Mouse (Mus musculus) midbrain, embryonic 11.5 days (tissue): ENCODE results near the gene Kif12. TPM values are rescaled to one million over a fixed set of nuclear protein-coding genes. Genes with fewer than 3 reads are reported as not detected.
A peak's percentile ranks its signal among the peaks of the same experiment; 100 is the strongest.

ENCODE experiments used
- ATAC-seq: fragments of 200-750 bp; cut with Nextera tagmentation; 2 replicates; pipeline ENCODE4 v1.8.0; 2017; ENCODE audit warnings: moderate TSS enrichment, moderate library complexity; ENCODE audit not compliant: low FRiP score
- DNase-seq: peaks from one replicate; pipeline ENCODE4 v3.0.0; 2015; ENCODE audit warnings: low spot score; ENCODE audit errors: missing footprints
- H3K27ac ChIP-seq: fragments of 300-500 bp; sonication (generic); 2 replicates; pipeline ENCODE4 v1.5.1; 2014; ENCODE audit warnings: low read depth, low read length
- H3K27me3 ChIP-seq: fragments of 300-500 bp; sonication (generic); 2 replicates; pipeline ENCODE4 v1.6.1; 2014; ENCODE audit warnings: mild to moderate bottlenecking, low read length, moderate library complexity, mixed read lengths; ENCODE audit not compliant: control insufficient read depth, insufficient read depth
- H3K36me3 ChIP-seq: fragments of 300-500 bp; sonication (generic); 2 replicates; pipeline ENCODE4 v1.6.1; 2014; ENCODE audit warnings: mild to moderate bottlenecking, low read length, moderate library complexity, mixed read lengths; ENCODE audit not compliant: control insufficient read depth, insufficient read depth
- H3K4me1 ChIP-seq: fragments of 300-500 bp; sonication (generic); 2 replicates; pipeline ENCODE4 v1.6.1; 2014; ENCODE audit warnings: low read length; ENCODE audit not compliant: control insufficient read depth, insufficient read depth
- H3K4me2 ChIP-seq: fragments of 300-500 bp; sonication (generic); 2 replicates; pipeline ENCODE4 v1.6.1; 2014; ENCODE audit warnings: mild to moderate bottlenecking, moderate library complexity
- H3K4me3 ChIP-seq: fragments of 300-500 bp; sonication (generic); 2 replicates; pipeline ENCODE4 v1.5.1; 2014; ENCODE audit warnings: low read depth, low read length
- H3K9ac ChIP-seq: fragments of 300-500 bp; sonication (generic); 2 replicates; pipeline ENCODE4 v1.6.1; 2014; ENCODE audit warnings: low read length
- H3K9me3 ChIP-seq: fragments of 300-500 bp; sonication (generic); 2 replicates; pipeline ENCODE4 v1.6.1; 2016; ENCODE audit warnings: low read length; ENCODE audit not compliant: control insufficient read depth
- WGBS: fragments of 180-500 bp; shearing (Covaris S2); extraction: QIAGEN DNeasy Blood & Tissue Kit; methylation state at CpG from one replicate; pipeline ENCODE4 v1.1.7; 2014; 5-methylcytosine and 5-hydroxymethylcytosine counted together
- polyA plus RNA-seq: library from polyadenylated mRNA; unstranded; fragments of >200 nt; fragmentation: Nextera tagmentation; extraction: Ambion mirVana; gene quantifications from 2 replicates; pipeline ENCODE4 v1.2.1, GENCODE M21; 2014

Gene Kif12
- polyA plus RNA-seq, 1 experiment from 2014 or later, result not detected

- H3K9me3 ChIP-seq, result no peaks in the 10 kb centered on the region
- 91% methylated on average over 6 of the region's 6 CpGs for WGBS
- H3K4me1 ChIP-seq, result no peaks in the 10 kb centered on the region
- H3K36me3 ChIP-seq, result no peaks in the 10 kb centered on the region
- no peaks in the 10 kb centered on the region for H3K27me3 ChIP-seq
- no peak overlapping the region for H3K4me2 ChIP-seq
- DNase-seq (no peak), ATAC-seq (no peak)
- H3K27ac ChIP-seq, result no peak overlapping the region
- no peak overlapping the region for H3K4me3 ChIP-seq
- no peak overlapping the region for H3K9ac ChIP-seq
Observed at GRCm38 (mm10) chr4:63151127-63151526, 20.8 kb downstream of the Kif12 start.

GRCm38 (mm10) chr4:63147268-63147667 lies 24.7 kb downstream of the Kif12 start:
- 91% methylated on average over 6 of the region's 6 CpGs for WGBS

GRCm38 (mm10) chr4:63129891-63130624 lies 41.9 kb downstream of the Kif12 start:
- no peak for DNase-seq
- no peak overlapping the region for H3K4me3 ChIP-seq

More at GRCm38 (mm10) chr4:63147268-63147667, 24.7 kb downstream of the Kif12 start:
- no peaks in the 10 kb centered on the region for H3K27me3 ChIP-seq
- H3K4me2 ChIP-seq, result no peak overlapping the region
- no peak overlapping the region for H3K9ac ChIP-seq
- ATAC-seq (no peak), DNase-seq (no peak)
- no peak overlapping the region for H3K27ac ChIP-seq
- H3K36me3 ChIP-seq, result no peaks in the 10 kb centered on the region
- no peak overlapping the region for H3K4me3 ChIP-seq
- H3K9me3 ChIP-seq, result no peaks in the 10 kb centered on the region
- no peaks in the 10 kb centered on the region for H3K4me1 ChIP-seq

GRCm38 (mm10) chr4:63124861-63125466 lies 47.0 kb downstream of the Kif12 start:
- peaks cover 7% of the 10 kb centered on the region; the same call in 1 of the 2 replicates for H3K4me1 ChIP-seq
- H3K9ac ChIP-seq, result no peak overlapping the region
- H3K4me2 ChIP-seq, result no peak overlapping the region
- no peak overlapping the region for H3K27ac ChIP-seq
- no peak overlapping the region for H3K4me3 ChIP-seq
- H3K27me3 ChIP-seq, result no peaks in the 10 kb centered on the region; the same call in 1 of the 2 replicates
- no peak for DNase-seq
- 17% methylated on average over 8 of the region's 8 CpGs for WGBS
- ATAC-seq, result peak; percentile 76
- H3K36me3 ChIP-seq, result peaks cover 2% of the 10 kb centered on the region; the same call in 1 of the 2 replicates
- no peaks in the 10 kb centered on the region for H3K9me3 ChIP-seq

More at GRCm38 (mm10) chr4:63129891-63130624, 41.9 kb downstream of the Kif12 start:
- 89% methylated on average over 5 of the region's 5 CpGs for WGBS
- H3K4me1 ChIP-seq, result no peaks in the 10 kb centered on the region; the same call in 1 of the 2 replicates
- H3K4me2 ChIP-seq, result no peak overlapping the region
- no peaks in the 10 kb centered on the region for H3K27me3 ChIP-seq
- H3K9me3 ChIP-seq, result no peaks in the 10 kb centered on the region
- H3K36me3 ChIP-seq, result peaks cover 13% of the 10 kb centered on the region
- no peak overlapping the region for H3K9ac ChIP-seq
- no peak overlapping the region for H3K27ac ChIP-seq
- no peak for ATAC-seq

- no peak overlapping the region for H3K4me2 ChIP-seq
- WGBS, result 84% methylated on average over 5 of the region's 5 CpGs
- peak; percentile 96 for DNase-seq
- no peaks in the 10 kb centered on the region for H3K9me3 ChIP-seq
- peaks cover 2% of the 10 kb centered on the region; the same call in 1 of the 2 replicates for H3K36me3 ChIP-seq
- H3K4me3 ChIP-seq, result no peak overlapping the region
- no peak overlapping the region for H3K9ac ChIP-seq
- H3K27me3 ChIP-seq, result no peaks in the 10 kb centered on the region; the same call in 1 of the 2 replicates
- H3K27ac ChIP-seq, result no peak overlapping the region
- no peaks in the 10 kb centered on the region for H3K4me1 ChIP-seq
- ATAC-seq, result peak; percentile 87
Observed at GRCm38 (mm10) chr4:63118639-63119437, 53.1 kb downstream of the Kif12 start.

Other genes starting within 250 kb of the Kif12 start
- gene Zfp618, start 206.6 kb downstream of the Kif12 start, polyA plus RNA-seq, result 23.6 and 27.7 TPM in 2 replicates
- gene Ambp, start 17.3 kb downstream of the Kif12 start, polyA plus RNA-seq, result not detected in 2 replicates
- gene Col27a1, start 41.9 kb upstream of the Kif12 start, polyA plus RNA-seq, result 1.9 and 2.3 TPM in 2 replicates
- not detected in 2 replicates for gene Orm1, start 172.4 kb upstream of the Kif12 start, polyA plus RNA-seq
- gene Orm3, start 184.0 kb upstream of the Kif12 start, polyA plus RNA-seq, result not detected in 2 replicates
- gene Orm2, start 190.3 kb upstream of the Kif12 start, polyA plus RNA-seq, result not detected in 2 replicates
- 7.0 and 9.1 TPM in 2 replicates for gene Akna, start 231.2 kb upstream of the Kif12 start, polyA plus RNA-seq